Mouse (Mus musculus): ENCODE data around the gene Pld1.
A peak's percentile ranks its signal among the peaks of the same experiment; 100 is the strongest.

Pld1 gene

GRCm38 (mm10) chr3:28049526-28049925 lies 111.0 kb downstream of the Pld1 start:
- DNase-seq (ENCODE audit: low spot score), result no peak

GRCm38 (mm10) chr3:28053076-28053475 lies 114.6 kb downstream of the Pld1 start:
- DNase-seq (ENCODE audit: low spot score), result no peak

GRCm38 (mm10) chr3:28060713-28061112 lies 122.2 kb downstream of the Pld1 start:
- DNase-seq (ENCODE audit: low spot score), result no peak

GRCm38 (mm10) chr3:28061155-28061554 lies 122.7 kb downstream of the Pld1 start:
- DNase-seq (ENCODE audit: low spot score), result no peak

- no peak for DNase-seq (ENCODE audit: low spot score)
These were observed 140.7 kb downstream of the Pld1 start for GRCm38 (mm10) chr3:28079211-28079610.

GRCm38 (mm10) chr3:28080116-28080515 lies 141.6 kb downstream of the Pld1 start:
- no peak for DNase-seq (ENCODE audit: low spot score)

- DNase-seq (ENCODE audit: low spot score), result no peak
These were observed 142.5 kb downstream of the Pld1 start for GRCm38 (mm10) chr3:28081012-28081411.

GRCm38 (mm10) chr3:28083218-28083617 lies 144.7 kb downstream of the Pld1 start:
- no peak for DNase-seq (ENCODE audit: low spot score)

GRCm38 (mm10) chr3:28084281-28084680 lies 145.8 kb downstream of the Pld1 start:
- DNase-seq (ENCODE audit: low spot score), result no peak

- no peak for DNase-seq (ENCODE audit: low spot score)
These were observed 152.8 kb downstream of the Pld1 start for GRCm38 (mm10) chr3:28091296-28091695.

GRCm38 (mm10) chr3:28091741-28092140 lies 153.2 kb downstream of the Pld1 start:
- DNase-seq (ENCODE audit: low spot score), result no peak

- DNase-seq (ENCODE audit: low spot score), result no peak
These were observed 155.3 kb downstream of the Pld1 start for GRCm38 (mm10) chr3:28093684-28094302.

GRCm38 (mm10) chr3:28095451-28095850 lies 157.0 kb downstream of the Pld1 start:
- DNase-seq (ENCODE audit: low spot score), result no peak

GRCm38 (mm10) chr3:28099175-28099574 lies 160.7 kb downstream of the Pld1 start:
- peak; percentile 54 for DNase-seq (ENCODE audit: low spot score)

- DNase-seq (ENCODE audit: low spot score), result peak; percentile 15
These were observed 166.5 kb downstream of the Pld1 start for GRCm38 (mm10) chr3:28104992-28105391.

GRCm38 (mm10) chr3:28107446-28108004 lies 169.0 kb downstream of the Pld1 start:
- DNase-seq (ENCODE audit: low spot score), result peak; percentile 85

- peak; percentile 52 for DNase-seq (ENCODE audit: low spot score)
These were observed 173.0 kb downstream of the Pld1 start for GRCm38 (mm10) chr3:28111516-28111915.

- DNase-seq (ENCODE audit: low spot score), result no peak
These were observed 175.4 kb downstream of the Pld1 start for GRCm38 (mm10) chr3:28113881-28114280.

- DNase-seq (ENCODE audit: low spot score), result no peak
These were observed 203.2 kb downstream of the Pld1 start for GRCm38 (mm10) chr3:28141716-28142115.

GRCm38 (mm10) chr3:28142121-28142520 lies 203.6 kb downstream of the Pld1 start:
- peak; percentile 65 for DNase-seq (ENCODE audit: low spot score)

- peak; percentile 100 for DNase-seq (ENCODE audit: low spot score)
These were observed 206.2 kb downstream of the Pld1 start for GRCm38 (mm10) chr3:28144676-28145075.

GRCm38 (mm10) chr3:28145461-28145860 lies 207.0 kb downstream of the Pld1 start:
- no peak for DNase-seq (ENCODE audit: low spot score)

- peak; percentile 78 for DNase-seq (ENCODE audit: low spot score)
These were observed 211.3 kb downstream of the Pld1 start for GRCm38 (mm10) chr3:28149656-28150256.

GRCm38 (mm10) chr3:28158006-28158405 lies 219.5 kb downstream of the Pld1 start:
- peak; percentile 49 for DNase-seq (ENCODE audit: low spot score)
